Mouse (Mus musculus): Measurements from ENCODE around the gene Cenps.

Cenps gene

DNA sequence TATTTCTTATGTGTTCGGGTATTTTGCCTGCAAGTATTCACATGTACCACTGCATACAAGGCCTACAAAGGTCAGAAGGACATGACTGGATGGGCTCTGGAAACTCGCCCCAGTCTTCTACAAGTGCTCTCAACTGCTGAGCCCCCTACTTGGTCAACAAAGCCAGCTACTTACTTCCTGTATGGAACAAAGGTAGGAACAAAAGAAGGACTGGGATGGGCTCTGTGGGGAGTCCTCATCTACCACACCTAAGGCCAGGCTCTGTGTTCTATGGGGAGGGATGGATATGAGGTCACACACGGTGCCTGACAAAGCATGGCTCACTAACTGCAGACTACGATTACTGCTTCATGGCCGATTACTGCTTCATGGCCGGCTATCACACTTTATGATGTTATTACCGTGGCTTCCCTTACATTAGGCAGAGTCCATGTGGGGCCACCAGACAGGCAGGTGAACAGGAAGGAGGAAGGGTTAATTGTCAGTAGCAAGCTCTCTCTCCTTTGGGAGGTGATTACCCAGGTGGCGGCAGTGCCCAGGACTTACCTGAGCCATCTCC, 20.1 kb upstream of the Cenps start:
- peak; percentile 87 for DNase-seq (ENCODE audit: low read depth, low spot score)

DNA sequence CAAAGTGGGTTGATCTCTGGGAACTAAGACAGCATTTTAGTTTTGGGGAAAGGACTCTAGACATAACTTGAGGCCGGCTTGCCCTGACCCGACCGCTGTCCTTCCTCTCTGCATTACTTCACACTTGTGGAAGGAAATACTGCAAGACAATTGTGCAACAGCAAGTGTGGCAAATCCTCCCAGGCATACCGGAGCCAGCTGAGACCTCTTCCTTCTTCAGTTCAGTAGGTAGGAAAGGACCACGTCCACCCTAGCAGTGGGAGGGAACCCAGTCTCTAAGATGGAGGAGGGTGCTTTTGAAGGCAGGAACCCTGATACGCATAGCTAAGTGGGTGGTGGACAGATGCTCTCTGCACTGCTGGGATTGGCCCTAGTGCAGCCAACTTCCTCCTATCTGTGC, 18.3 kb upstream of the Cenps start:
- no peak for DNase-seq (ENCODE audit: low read depth, low spot score)

DNA sequence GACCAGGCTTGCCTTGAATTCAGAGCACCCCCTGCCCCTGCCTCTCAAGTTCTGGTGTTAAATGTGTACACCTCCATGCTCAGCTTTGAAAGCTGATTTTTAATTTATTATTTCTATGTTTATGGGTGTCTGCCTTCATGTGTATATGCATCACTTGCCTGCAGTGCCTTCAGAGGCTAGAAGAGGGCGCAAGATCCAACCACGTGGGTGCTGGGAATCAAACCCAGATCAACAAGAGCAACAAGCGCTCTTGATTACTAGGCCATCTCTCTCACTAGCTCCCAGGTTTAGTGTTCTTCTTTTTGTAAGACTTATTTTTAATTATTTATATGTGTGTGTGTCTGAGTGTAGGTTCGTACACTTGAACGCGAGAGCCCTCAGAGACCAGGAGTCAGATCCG, 17.4 kb upstream of the Cenps start:
- DNase-seq (ENCODE audit: low read depth, low spot score), result peak; percentile 60

DNA sequence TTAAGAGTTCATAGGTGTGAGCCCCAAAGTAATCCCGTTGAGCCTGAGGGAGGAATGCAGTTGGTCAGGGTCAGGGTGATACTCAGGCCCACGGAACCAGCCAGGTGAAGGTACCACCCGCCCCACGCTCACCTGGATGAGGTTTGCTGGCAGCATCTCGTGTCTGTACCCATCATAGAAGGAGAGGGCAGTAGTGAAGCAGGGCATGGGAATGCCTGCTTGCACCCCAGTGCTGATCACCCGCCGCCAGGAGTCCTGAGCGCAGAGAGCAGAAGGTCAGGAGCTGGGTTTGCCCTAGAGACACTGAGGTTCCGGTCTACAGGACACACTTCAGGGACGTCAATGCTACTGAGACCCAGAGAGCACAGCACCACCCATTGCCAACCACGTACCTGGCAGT, 13.3 kb upstream of the Cenps start:
- no peak for DNase-seq (ENCODE audit: low read depth, low spot score)

DNA sequence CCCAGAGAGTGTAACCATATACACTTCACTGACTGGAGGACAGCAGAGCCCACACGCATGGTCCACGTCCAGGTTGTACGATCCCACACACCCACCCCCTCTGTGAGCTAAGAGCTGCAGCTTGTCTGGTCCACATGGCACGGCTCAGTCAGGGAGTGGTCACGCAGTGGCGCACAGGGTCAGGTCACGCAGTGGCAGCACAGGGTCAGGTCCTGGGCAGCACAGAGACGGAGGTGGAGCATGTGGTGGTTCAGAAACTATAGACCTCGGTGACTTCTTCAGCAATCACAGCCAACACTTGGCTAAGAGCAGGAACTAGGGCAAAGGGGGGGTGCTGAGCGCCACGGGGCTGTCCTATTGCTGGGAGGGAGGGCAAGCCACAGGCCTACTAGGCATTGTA, 12.8 kb upstream of the Cenps start:
- no peak for DNase-seq (ENCODE audit: low read depth, low spot score)

DNA sequence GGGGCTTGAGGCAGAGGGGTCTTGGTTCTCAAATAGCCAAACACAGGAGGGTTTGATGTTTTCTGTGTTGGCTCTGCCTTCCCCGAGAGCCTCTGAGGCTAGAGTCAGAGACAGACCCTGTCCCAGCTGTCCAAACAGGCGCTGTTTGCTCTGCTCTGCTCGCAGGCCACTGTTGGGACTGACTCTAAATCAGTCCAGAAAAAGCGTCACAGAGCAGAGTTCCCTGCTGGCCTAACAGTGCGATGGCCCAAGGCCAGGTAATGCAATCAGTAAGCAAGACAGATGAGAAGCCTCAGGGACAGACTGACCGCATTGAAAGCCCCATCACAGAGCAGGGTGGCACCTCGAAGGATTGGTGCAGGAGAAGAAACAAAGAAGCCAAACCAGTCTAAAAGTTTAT, 12.2 kb upstream of the Cenps start:
- DNase-seq (ENCODE audit: low read depth, low spot score), result no peak

DNA sequence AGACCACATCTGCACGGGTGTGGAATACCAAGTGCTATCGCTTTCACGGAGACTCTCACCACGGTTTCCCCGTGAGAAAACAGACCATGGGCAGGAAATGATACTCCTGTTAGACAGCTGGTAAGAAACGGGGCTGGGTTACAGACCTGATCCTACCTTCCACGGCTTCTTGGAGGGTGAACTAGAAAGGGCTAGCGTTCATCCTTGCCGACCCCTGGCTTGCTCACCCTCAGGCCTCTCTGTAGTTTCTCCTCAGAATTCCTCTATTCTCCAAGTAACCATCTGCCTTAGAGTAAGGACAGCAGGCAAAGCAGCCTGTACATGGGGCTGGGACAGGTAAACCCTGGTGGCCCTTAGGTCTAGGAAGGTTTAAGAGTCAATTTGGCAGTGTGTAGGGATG, 11.8 kb upstream of the Cenps start:
- DNase-seq (ENCODE audit: low read depth, low spot score), result no peak

DNA sequence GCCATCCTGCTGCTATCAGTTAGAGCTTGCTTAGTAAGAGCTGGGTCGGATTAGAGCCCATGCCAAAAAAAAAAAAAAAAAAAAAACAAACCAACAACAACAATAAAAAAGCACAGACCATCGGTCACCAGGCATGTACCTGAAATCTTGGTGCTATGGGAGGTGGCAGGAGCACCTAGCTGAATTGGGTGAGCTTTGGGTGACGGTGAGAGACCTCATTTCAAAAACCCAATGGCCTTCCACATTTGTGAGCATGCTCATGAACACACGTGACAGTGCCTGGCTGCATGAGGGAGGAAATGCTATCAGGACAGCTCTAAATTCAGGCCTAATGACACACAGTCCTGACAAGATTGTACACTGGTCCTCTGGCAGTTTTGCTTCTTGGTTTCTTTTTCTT, 10.7 kb upstream of the Cenps start:
- DNase-seq (ENCODE audit: low read depth, low spot score), result no peak

DNA sequence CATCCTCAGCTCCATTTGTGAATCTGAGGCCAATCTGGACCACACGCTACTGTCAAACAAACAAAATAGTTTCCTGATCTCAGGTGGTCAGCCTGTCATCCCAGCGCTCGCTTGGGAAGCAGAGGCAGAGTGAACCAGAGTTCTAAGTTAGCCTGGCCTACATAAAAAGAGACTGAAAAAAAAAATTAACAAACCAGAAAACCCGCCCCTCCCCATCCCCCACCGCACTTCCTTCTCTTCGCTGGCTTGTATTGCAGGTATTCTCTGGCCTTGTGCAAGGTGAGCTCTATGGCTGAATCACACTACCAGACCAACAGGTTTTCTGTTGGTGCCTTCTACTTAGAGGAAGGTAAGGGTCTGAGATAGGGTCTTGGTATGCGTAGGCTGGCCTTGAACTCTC, 10.1 kb upstream of the Cenps start:
- no peak for DNase-seq (ENCODE audit: low read depth, low spot score)

DNA sequence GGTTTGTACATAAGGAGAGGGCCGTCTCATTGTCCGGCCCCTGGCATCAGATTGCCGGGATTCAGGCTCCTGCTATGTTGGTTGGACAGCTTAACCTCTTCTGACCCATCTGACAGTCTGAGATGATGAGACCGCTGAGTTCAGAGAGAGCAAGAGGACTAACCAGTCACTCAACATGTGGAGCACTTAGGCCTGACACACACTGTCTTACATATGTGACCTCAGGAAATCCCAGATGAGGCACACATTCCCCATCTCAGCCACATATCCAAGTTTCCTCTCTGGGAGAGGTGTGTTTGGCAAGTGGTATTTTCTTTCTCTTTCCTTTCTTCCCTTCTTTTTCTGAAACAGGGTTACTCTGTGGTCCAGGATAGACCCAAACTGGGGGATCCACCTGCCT, 7.7 kb upstream of the Cenps start:
- DNase-seq (ENCODE audit: low read depth, low spot score), result no peak

DNA sequence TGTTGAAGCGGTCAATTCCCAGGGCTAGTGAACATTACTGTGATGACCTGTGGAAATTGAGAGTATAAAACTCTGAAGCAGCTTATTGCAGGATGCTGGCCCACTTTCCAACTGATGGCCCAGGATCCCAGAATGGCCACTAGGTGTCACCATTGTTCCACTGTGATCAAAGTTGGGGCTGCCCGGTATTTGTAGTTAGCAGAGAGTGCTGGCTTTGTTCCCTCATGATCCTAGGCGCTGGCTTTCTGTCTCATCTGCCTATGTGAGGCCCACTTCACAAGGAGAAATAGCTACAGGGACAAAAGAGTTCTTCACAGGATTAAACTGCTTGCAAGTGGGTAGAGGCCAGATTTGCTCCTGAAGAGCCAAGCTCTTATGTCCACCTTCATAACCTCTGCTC, 7.0 kb upstream of the Cenps start:
- DNase-seq (ENCODE audit: low read depth, low spot score), result peak; percentile 85

DNA sequence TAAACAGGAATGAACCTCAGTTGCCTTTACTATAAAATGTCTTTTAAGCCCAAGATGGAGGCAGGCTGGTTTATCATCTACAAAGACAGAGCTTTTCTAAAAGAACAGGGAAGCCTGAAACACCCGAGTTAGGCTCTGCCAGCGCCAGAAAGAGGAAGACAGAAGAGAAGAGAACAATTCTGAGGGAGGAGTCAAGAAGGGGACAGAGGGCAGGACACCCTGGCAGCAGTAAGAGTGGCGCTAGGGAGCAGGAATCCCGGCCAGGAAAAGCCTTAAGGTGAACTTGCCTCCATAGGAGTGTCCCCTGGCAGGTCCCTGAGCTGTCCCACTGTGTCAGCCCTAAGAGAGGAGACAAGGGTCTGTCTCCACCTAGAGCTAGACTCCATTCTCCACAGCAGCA, 6.2 kb upstream of the Cenps start:
- DNase-seq (ENCODE audit: low read depth, low spot score), result no peak

DNA sequence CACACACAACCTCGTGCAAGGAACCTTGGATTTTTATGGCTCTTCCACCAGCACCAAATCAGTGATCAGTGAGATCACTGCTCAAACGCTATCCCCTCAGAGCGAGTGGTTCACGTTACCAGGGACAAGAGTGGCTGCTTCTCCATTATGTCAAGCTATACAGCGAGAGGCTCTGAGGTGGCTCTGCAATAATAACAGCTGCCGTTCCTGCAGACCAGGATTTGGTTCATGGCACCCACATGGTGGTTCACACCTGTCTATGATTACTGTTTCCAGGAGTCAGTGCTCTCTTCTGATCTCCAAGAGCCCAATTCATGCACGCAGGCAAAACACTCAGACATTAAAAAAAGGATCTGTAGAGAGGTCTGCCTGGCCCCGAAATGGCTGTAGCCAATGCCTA, 1.1 kb upstream of the Cenps start:
- DNase-seq (ENCODE audit: low read depth, low spot score), result no peak

DNA sequence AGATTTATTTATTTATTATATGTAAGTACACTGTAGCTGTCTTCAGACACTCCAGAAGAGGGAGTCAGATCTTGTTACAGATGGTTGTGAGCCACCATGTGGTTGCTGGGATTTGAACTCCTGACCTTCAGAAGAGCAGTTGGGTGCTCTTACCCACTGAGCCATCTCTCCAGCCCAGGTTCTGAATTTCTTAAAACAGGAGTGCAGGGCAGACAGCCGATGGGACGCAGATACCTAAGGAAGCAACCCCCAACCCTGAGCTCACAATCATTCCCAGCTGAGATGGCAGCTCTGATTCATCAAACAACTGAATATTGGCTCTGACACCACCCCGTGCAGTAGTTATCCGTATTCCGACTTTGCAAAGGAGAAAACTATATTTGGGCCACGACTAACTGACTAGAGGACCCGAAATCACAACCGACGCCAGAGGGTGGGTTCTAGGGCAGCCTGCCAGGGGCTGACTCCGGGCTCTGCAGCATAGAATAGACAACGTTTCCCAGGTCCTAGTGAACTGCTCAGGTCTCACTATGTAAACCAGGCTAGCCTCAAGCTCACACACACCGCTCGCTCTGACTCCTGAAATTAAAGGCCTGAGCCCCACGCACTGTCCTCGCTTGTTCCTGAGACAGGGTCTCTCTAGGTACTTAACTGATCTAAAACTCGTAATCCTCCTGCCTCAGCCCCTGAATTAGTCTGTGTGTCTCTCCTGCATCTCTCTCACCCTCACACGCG, 1.1 kb downstream of the Cenps start:
- DNase-seq (ENCODE audit: low read depth, low spot score), result no peak

DNA sequence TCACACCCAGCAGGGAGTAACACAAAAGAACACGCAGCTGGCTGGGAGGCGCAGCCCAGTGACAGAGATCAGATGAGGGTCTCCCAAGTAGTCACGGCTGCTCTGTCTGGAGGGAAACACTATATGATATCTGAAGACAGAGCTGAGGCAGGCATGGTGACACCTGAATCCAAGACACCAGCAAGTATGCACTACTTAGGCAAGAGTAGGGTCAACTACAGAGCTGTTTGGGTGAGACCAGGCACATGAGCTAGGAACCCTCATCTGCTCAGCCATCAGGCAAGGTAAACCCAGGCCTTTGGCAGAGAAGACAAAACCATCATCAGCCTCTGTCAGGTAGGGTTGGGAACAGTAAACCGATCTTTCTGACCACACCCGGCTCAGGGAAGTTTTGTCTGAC, 4.0 kb downstream of the Cenps start:
- DNase-seq (ENCODE audit: low read depth, low spot score), result no peak

DNA sequence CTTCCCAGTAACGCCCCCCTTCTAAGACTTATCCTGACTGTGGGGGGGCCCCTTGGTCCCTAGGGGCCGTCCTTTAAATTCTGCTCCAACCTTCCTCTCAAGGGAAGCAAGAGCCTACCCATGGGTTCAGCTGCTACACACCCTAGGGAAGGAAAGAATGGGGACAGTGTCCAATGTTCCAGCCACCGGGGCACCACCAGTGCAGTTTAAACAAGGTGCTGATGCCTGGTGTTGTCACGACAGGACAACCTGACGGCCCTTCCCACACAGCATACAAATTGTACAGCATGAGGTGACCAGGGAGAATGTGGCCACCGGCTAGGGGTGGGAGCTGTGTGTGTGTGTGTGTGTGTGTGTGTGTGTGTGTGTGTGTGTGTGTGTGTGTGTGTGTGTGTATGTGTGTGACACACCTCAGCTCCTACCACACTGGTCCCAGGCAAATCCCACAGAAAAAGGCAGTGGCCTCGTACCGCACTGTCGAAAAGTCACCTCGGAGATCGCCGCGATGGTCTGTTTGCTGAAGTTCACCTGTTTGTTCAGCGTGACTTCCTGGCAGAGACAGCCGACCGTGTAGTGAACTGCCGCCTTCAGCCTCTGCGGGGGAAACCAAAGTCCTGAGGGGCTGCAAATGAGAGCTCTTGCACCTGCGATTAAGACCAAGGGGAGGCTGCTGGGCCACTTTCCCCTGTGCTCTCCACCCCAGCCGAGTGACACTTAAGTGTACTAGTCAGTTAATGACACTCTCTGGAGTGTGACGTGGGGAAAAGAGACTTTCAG, 5.5 kb downstream of the Cenps start:
- DNase-seq (ENCODE audit: low read depth, low spot score), result no peak

DNA sequence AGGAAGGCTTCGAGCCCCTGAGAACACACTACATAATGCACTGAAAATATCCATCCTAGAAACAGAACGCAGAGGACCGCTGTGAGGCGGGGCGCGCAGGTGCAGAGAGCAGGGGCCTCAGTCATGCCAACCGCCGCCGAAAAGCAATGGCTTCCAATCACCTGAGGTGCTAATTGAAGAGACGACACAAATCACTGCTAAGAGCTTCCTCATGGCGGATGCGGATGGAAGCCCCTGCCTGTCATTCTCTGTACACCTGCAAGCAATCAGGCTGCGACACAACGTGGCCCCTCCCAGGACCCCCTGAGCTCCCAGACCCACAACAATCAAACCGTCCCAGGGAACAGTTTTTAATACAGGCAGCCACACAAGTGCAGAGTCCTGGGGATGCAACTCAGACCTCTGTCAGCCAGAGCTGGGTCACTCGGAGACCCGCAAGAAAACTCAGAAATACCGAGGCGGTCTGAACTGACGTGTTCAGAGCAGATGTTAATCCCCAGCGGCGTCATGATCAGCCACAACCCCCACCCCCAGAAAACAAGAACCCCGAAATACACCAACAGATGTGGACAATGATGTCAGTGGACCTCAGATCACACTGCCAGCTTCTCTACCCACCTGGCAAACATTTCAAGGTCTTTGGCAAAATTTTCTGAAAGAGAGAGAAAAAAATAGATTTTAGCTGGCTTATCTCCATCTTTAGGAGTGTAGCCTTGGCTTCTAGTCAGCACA, 6.2 kb downstream of the Cenps start:
- no peak for DNase-seq (ENCODE audit: low read depth, low spot score)

DNA sequence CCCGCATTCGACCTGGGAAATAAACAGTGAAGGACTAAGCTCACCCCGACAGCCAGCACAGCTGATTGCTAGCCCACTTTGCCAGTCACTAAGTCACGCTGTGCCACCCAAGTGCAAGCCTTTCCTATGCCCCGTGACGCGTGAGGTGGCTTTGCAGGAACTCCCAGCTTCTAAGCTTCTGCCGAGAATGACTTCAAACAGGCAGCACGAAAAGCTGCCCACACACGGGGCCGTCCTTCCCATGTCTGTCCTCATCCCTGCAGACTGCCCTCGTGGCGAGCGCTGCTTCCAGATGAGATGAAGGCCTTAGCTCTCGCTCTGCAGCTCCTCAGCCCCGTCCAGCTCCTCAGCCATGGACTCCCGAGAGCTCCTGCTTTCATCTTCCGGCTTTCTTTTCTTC, 9.0 kb downstream of the Cenps start:
- DNase-seq (ENCODE audit: low read depth, low spot score), result no peak

DNA sequence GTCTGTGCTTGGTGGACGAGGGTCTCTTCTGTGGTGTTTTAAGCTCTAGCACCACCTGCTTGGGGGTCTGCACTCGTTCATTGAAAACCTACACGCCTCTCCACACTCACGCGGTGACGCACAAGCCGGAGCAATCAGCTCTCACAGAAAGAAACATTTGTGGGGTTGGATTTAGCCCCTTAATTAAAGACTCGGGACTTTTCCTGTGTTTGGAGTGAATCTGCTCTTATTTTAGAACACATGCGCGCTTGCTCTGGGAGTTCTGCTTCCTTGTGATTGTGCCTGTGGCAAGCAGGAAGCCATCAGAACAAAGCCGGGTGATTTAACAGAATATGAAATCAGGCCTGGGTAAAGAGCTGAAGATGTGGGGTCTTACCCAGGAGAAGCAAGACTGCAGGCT, 10.8 kb downstream of the Cenps start, which contains the start of gene Cort:
TSS of gene Cort (minus strand) at position 101 of the 400 bp plus-strand sequence.
- DNase-seq (ENCODE audit: low read depth, low spot score), result no peak

DNA sequence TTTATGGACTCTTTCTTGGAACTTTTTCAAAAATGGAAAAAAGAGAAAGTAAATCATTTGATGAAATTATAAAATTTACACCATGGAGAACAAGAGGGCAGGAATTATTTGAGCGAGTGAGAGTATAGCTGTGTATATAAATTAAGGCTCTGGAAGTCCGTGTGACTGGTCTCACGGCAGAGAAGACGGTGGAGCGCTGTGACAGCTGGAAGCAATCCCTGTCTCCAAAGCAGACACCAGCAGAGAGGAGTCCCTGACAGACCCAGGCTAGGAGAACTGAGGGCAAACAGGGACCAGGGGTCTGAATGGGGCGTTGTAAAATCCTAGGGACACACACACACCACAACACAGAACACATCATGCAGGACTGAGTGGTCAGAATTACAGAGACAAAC, 11.3 kb downstream of the Cenps start:
- DNase-seq (ENCODE audit: low read depth, low spot score), result no peak

DNA sequence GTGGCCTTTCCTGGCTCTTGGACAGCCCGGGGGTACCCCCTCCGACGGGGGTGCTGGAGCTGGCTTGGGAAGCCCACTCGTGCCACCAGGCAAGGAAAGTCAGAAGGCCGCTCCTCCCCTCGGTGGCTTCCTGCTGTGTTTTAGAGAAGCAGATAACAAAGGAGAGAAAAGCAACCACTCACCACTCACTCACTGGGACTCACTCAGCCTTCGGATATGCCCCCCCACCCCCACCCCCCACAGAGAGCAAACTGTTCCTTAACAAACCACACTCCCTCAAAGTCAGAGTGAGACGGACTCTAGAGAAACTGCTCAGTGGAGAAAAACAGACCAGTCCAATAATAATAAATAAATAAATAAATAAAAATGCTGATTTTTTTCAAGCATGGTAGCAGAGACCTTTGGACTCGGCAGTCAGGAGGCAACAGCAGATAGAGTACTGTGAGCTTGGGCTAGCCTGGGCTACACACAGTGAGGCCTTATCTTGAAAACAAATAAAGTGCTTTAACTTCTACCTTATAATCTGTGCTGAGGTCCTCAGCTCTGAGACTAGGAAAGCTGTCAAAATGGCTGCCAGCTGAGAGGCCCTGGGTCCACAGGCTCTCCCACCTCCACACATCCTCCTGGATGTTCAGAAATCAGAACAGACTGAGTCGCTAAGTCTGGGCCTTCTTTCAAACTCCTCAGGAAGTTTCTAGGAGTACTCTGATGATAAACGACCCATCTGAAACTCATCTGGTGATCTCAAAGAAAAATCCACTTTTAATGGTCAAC, 11.9 kb downstream of the Cenps start:
- DNase-seq (ENCODE audit: low read depth, low spot score), result peak; percentile 94

DNA sequence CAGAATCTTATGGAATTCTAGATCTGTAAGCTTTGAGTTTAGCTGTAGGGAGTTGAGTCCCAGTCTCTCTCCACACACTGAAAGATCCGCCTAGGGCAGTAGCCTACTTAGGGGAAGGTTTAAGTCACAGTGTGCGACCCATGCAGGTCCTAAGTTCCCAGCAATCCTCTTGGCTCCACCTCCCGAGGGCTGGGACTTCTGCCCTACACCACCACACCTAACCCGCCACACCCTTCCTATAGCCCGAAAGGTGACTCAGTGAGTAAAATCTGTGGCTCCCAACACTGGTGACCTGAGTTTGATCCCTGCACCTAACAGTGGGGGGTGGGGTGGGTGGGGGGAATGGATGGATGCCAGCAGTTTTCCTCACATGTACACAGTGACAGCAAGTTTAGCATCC, 14.0 kb downstream of the Cenps start:
- DNase-seq (ENCODE audit: low read depth, low spot score), result peak; percentile 82
